Mouse (Mus musculus): ENCODE measurements at regions not wholly inside any gene's neighbourhood (a gene's known extent, or its start where the extent isn't known, plus 50 kb on each side); places are given as distances from the start of the nearest gene placed in this dataset.

GRCm38 (mm10) chr10:96860366-96860765 lies 243.6 kb downstream of the Btg1 start:
- DNase-seq (ENCODE audit: low read depth, low spot score), result peak; percentile 70

- peak; percentile 45 for DNase-seq (ENCODE audit: low read depth, low spot score)
Observed at GRCm38 (mm10) chr10:96863230-96863629, 246.4 kb downstream of the Btg1 start.

GRCm38 (mm10) chr10:96866468-96866867 lies 249.7 kb downstream of the Btg1 start:
- no peak for DNase-seq (ENCODE audit: low read depth, low spot score)

- DNase-seq (ENCODE audit: low read depth, low spot score), result peak; percentile 91
Observed at GRCm38 (mm10) chr10:96871559-96872160, 254.9 kb downstream of the Btg1 start.

DNA sequence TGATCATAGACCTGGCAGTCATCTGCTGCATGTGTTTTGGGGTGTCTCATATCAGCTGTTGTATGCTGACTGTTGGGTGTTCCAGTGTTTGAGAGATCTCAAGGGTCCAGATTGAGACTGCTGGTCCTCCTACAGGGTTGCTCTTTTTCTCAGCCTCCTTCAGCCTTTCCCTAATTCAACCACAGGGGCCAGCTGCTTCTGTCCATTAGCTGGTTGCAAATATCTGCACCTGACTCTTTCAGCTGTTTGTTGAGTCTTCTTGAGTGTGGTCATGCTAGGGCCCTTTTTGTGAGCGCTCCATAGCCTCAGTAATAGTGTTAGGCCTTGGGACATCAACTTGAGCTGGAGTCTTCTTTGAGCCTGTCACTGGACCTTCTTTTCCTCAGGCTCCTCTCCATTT lies 257.8 kb downstream of the Btg1 start:
- no peak for DNase-seq (ENCODE audit: low read depth, low spot score)

- DNase-seq (ENCODE audit: low read depth, low spot score), result peak; percentile 75
Observed at GRCm38 (mm10) chr10:96875676-96876075, 258.9 kb downstream of the Btg1 start.

GRCm38 (mm10) chr10:96879425-96879824 lies 262.6 kb downstream of the Btg1 start:
- no peak for DNase-seq (ENCODE audit: low read depth, low spot score)

- DNase-seq (ENCODE audit: low read depth, low spot score), result no peak
Observed at GRCm38 (mm10) chr10:96880771-96881170, 264.0 kb downstream of the Btg1 start.

DNA sequence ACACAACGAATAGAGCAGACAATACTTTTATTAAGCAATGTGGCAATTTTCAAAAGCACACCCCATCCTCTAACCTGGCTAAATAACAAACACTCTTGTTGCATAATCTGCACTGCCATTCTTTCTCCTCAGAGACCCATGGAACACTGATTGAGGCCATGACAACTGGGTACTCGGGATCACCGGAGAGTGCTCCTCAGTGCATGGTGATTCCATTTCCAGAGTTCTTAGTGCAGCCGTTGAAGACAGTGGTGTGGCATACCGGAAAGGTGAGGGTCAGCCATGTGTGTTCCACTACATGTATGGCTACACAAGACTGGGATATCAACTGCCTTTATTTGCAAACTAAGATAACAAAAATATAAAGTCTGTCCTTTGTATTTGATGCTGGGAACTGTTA lies 264.4 kb downstream of the Btg1 start:
- DNase-seq (ENCODE audit: low read depth, low spot score), result no peak

DNA sequence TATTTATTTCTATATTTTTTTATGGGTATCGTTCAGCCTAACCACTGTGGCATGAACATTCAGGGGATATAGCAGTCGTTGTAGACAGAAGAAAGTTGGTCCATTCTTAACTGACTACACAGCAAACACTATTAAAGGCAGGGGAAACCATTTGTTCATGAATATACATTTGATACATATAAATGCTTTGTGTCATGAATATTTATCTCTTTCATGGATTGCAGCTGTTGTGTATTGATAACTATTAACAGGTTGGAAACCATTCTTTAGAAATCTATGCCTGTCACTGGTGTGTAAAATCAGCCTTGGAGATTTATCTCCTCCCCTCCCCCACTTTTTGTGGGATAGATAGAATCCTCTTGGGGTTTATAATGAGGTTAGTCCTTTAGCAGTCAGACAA lies 264.9 kb downstream of the Btg1 start:
- DNase-seq (ENCODE audit: low read depth, low spot score), result no peak

- no peak for DNase-seq (ENCODE audit: low read depth, low spot score)
Observed at GRCm38 (mm10) chr10:96901150-96901549, 284.3 kb downstream of the Btg1 start.

- DNase-seq (ENCODE audit: low read depth, low spot score), result no peak
Observed at GRCm38 (mm10) chr10:96905098-96905809, 288.4 kb downstream of the Btg1 start.

DNA sequence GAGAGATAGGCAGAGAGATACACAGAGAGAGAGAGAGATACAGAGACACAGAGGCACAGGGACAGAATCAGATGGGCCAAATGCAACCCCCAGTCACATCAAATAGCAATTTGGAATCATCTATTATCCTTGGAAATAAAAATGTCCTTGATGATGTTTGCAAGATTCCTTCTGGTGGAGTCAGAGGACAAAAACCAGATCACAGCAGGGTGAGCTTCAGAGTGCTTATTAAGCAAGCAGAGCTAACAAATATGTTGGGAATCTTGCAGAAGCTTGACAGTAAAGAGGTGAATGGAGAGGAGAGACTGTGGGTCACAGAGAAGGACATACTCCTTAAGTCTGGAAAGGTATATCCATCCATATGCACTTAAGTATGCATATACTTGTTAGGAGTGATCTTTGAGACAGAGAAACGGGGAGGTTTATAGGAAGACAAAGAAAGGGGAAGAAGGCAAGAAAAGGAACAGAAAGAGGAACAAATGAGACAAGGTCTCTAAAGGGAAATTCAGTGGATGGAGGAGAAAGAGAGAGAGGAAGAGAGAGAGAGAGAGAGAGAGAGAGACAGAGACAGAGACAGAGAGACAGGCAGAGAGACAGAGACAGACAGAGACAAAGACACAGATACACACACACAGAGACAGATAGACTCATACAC lies 293.0 kb downstream of the Btg1 start:
- no peak for DNase-seq (ENCODE audit: low read depth, low spot score)

DNA sequence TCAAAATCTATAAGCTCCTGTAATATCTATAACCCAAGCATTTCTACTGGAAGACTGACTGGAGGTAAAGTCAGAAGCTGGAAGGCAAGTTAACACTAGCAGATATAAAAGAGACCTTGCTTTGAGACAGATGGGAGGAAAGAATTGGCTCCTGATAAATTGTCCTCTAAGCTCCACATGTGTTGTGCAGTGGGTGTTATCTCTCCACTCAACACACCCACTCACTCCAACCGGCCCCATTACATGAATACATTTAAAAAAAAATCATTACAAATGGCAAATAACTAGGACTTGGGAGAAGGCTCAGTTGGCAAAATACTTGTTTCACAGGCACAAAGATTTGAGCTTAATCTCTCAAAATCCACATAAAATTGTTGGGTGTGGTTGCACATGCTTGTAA lies 304.4 kb downstream of the Btg1 start:
- no peak for DNase-seq (ENCODE audit: low read depth, low spot score)

- no peak for DNase-seq (ENCODE audit: low read depth, low spot score)
Observed at GRCm38 (mm10) chr10:96924266-96924672, 307.5 kb downstream of the Btg1 start.

- no peak for DNase-seq (ENCODE audit: low read depth, low spot score)
Observed at GRCm38 (mm10) chr10:96924722-96925121, 307.9 kb downstream of the Btg1 start.

DNA sequence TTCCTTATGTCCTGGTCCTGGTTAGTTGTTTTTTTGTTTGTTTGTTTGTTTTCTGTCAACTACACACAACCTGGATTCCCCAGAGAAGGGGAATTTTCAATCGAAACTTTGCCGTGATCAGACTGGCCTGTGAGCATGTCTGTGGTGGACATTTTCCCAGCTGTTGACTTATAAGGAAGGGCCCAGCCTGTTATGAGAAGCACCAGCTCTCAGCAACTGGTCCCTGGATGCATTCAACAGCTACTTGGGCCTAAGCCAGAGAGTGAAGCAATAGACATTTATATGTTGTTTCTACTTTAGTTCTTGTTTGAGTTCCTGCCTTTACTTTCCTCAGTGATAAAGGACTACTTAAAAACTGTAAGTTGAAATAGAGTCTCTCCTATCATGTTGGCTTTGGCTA lies 309.0 kb downstream of the Btg1 start:
- DNase-seq (ENCODE audit: low read depth, low spot score), result peak; percentile 30

DNA sequence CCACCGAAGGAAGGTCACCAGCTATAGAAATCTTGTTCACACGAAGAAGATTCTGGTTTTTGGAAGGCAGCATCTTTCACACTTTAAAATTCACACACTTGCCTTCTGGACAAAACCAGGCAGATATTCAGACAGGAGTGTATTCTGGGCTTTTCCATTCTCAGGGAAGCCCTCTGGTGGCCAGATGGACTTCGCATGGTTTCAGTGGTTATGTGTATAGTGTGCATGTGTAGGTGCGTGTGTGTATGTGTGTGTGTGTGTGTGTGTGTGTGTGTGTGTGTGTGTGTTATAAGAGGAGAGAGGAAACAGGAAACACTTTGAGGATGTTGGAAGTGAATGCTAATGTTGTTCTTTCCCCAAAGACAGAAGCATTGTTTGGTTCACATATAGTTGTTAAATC lies 317.9 kb downstream of the Btg1 start:
- peak; percentile 70 for DNase-seq (ENCODE audit: low read depth, low spot score)

- DNase-seq (ENCODE audit: low read depth, low spot score), result no peak
Observed at GRCm38 (mm10) chr10:96940887-96941518, 324.2 kb downstream of the Btg1 start.

GRCm38 (mm10) chr10:96944229-96944628 lies 327.4 kb downstream of the Btg1 start:
- DNase-seq (ENCODE audit: low read depth, low spot score), result no peak

DNA sequence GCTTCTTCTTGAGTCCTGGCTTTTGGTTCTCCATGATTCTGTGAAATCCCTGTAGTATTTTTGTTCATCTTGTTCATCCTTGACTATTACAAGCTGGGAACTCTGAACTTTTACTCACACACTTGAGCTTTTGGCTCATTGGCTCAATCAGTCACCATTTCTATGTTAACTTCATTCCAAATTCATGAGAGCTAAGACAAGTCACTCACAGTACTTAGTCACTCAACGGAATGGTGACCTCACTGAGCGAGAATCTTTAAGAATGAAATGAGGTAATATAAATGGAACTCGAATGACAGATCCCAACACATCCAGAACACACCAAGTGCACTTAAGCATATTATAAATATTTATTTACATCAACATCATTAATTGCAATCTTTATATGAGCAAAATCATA lies 331.2 kb downstream of the Btg1 start:
- DNase-seq (ENCODE audit: low read depth, low spot score), result peak; percentile 72

GRCm38 (mm10) chr10:96948871-96949270 lies 332.1 kb downstream of the Btg1 start:
- DNase-seq (ENCODE audit: low read depth, low spot score), result peak; percentile 20

Data from 3T3-L1 (cell line).